Mouse (Mus musculus) embryonic facial prominence, embryonic 13.5 days (tissue): ENCODE measurements around the gene Spns2. TPM values are rescaled to one million over a fixed set of nuclear protein-coding genes. Genes with fewer than 3 reads are reported as not detected.

Experiments used
- ATAC-seq: fragments of 200-750 bp; cut with Nextera tagmentation; 2 replicates; pipeline ENCODE4 v1.8.0; 2017; ENCODE audit warnings: low read depth; ENCODE audit not compliant: insufficient number of reproducible peaks, insufficient read depth, low FRiP score, low TSS enrichment
- H3K27ac ChIP-seq: fragments of 300-500 bp; sonication (generic); 2 replicates; pipeline ENCODE4 v1.5.1; 2015; ENCODE audit warnings: moderate library complexity, mild to moderate bottlenecking, inconsistent platforms
- H3K27me3 ChIP-seq: fragments of 300-500 bp; sonication (generic); 2 replicates; pipeline ENCODE4 v1.6.1; 2015; ENCODE audit warnings: mild to moderate bottlenecking, inconsistent platforms
- H3K36me3 ChIP-seq: fragments of 300-500 bp; sonication (generic); 2 replicates; pipeline ENCODE4 v1.6.1; 2015; ENCODE audit warnings: mild to moderate bottlenecking, inconsistent platforms
- H3K4me1 ChIP-seq: fragments of 300-500 bp; sonication (generic); 2 replicates; pipeline ENCODE4 v1.6.1; 2015; ENCODE audit warnings: inconsistent platforms
- H3K4me2 ChIP-seq: fragments of 300-500 bp; sonication (generic); 2 replicates; pipeline ENCODE4 v1.6.1; 2015; ENCODE audit warnings: moderate library complexity, mild to moderate bottlenecking, inconsistent platforms
- H3K4me3 ChIP-seq: fragments of 300-500 bp; sonication (generic); 2 replicates; pipeline ENCODE4 v1.5.1; 2015; ENCODE audit warnings: mild to moderate bottlenecking, inconsistent platforms
- H3K9ac ChIP-seq: fragments of 300-500 bp; sonication (generic); 2 replicates; pipeline ENCODE4 v1.6.1; 2015; ENCODE audit warnings: mild to moderate bottlenecking, inconsistent platforms
- H3K9me3 ChIP-seq: fragments of 300-500 bp; sonication (generic); 2 replicates; pipeline ENCODE4 v1.6.1; 2016; ENCODE audit warnings: inconsistent platforms
- WGBS: fragments of 180-500 bp; shearing (Covaris S2); methylation state at CpG from one replicate; pipeline ENCODE4 v1.1.7; 2015; ENCODE audit warnings: mixed read lengths; 5-methylcytosine and 5-hydroxymethylcytosine counted together
- polyA plus RNA-seq: library from polyadenylated mRNA; unstranded; fragments of >200 nt; fragmentation: Nextera tagmentation; extraction: Ambion mirVana; gene quantifications from 2 replicates; pipeline ENCODE4 v1.2.1, GENCODE M21; 2015

Spns2 gene
- polyA plus RNA-seq, 1 experiment from 2014 or later, result 2.7 TPM

DNA sequence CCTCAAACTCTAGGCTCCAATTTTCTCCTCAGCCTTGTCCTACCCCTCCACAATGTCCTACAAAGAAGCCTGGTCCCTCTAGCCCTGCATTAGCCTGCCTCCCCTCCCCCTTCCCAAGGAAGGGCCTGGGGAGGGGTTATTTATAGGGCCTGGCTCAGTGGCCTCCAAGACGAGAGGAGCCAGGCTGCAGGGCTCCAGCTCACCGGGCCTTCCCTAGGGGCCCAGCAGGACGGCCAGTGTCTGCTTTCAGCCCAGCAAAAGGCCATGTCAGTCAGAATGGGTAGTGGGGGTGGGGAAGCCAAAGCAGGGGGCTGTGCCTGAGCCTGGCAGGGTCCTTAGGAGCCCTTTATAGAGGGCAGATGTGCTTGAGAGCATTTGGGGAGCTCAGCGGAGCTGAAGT lies 72.3 kb downstream of the Spns2 start:
- no peak overlapping the region for H3K4me2 ChIP-seq
- WGBS, result 14% methylated on average over 4 of the region's 4 CpGs
- 0 out of 2 replicates have a peak, but pooled peaks cover 5% of the 10 kb centered on the region for H3K27me3 ChIP-seq
- no peak for ATAC-seq
- no peak overlapping the region for H3K4me3 ChIP-seq
- peaks cover 7% of the 10 kb centered on the region; the same call in 1 of the 2 replicates for H3K4me1 ChIP-seq
- no peak overlapping the region for H3K9ac ChIP-seq
- H3K36me3 ChIP-seq, result no peaks in the 10 kb centered on the region
- no peaks in the 10 kb centered on the region for H3K9me3 ChIP-seq
- no peak overlapping the region for H3K27ac ChIP-seq

DNA sequence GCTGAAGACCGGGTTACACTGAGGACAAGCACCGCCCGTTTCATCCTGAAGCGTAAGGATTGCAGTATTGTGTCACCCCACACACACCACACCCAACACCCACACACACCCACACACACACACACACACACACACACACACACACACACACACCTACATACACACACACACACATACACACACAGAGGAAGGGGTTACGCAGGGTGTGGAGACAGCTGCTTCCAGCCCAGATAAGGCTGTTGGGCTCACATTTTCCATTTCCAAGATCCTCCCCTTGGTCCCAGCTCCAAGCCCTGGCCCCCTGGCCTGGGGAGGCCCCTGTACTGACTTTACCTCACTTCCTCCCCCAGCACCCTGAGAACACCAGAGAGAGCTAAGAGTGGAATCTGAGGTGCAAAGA lies 73.0 kb downstream of the Spns2 start:
- Histone ChIP-seq H3K27me3 (peaks cover 10% of the 10 kb centered on the region; the same call in 1 of the 2 replicates), H3K4me3 (no peak overlapping the region), H3K9ac (no peak overlapping the region), H3K4me1 (peaks cover 10% of the 10 kb centered on the region), H3K9me3 (no peaks in the 10 kb centered on the region), H3K4me2 (no peak overlapping the region), H3K27ac (no peak overlapping the region), H3K36me3 (no peaks in the 10 kb centered on the region)
- 96% methylated on average over 5 of the region's 5 CpGs for WGBS
- no peak for ATAC-seq

DNA sequence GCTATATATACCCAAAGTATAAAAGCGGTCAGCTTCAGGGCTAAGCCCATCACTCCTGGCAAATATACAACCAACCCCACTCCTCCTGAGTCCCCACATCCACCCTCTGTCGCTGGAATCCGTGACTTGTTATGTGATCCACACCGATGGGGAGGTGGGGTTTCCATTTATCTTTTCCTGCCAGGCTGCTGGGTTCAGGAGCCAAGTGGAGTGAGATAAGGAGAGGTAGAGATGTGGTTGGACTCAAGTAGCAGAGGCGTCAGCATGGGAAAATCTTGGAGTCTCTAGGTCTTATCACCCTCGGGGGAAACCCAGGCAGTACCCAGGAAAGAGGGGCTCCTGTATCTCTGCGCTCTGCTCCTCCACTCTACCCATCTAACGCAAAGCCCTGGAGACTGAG lies 74.5 kb downstream of the Spns2 start:
- Histone ChIP-seq H3K9me3 (no peaks in the 10 kb centered on the region), H3K36me3 (no peaks in the 10 kb centered on the region), H3K27me3 (peaks cover 22% of the 10 kb centered on the region), H3K4me2 (no peak overlapping the region), H3K9ac (no peak overlapping the region), H3K4me1 (peaks cover 24% of the 10 kb centered on the region), H3K4me3 (no peak overlapping the region), H3K27ac (no peak overlapping the region)
- WGBS, result 78% methylated on average over 8 of the region's 8 CpGs
- ATAC-seq, result no peak

DNA sequence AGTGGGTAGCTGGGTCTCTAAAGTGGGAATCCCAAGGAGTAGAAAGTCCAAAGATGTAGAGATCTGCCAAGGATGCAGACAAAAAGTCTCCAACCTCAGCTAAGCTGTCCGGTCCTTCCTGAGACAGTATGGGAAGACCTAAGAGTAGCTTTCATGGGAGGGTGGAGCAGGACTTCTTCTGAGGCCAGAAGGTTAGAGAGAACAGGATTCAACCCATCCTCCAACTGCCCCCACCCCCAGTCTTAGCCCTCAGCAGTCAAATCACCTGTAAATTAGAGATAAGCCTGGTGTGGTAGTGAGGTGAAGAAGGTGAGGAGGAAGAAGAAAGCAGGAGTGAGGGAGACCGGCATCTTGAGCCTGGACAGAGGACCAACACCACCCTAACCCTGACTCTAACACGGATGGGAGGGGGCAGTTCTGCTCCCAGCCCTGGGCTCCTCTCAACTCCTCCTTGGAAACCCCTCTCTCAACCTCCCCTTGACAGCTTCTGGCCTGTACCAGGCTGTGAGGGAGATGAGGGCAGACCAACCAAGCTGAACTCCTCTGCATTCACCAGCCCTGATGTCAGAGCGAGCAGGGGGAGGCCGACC lies 76.0 kb downstream of the Spns2 start:
- H3K9ac ChIP-seq, result no peak overlapping the region
- no peak overlapping the region for H3K4me3 ChIP-seq
- H3K4me2 ChIP-seq, result no peak overlapping the region
- 74% methylated on average over 5 of the region's 5 CpGs for WGBS
- no peak overlapping the region for H3K27ac ChIP-seq
- H3K36me3 ChIP-seq, result no peaks in the 10 kb centered on the region
- no peak for ATAC-seq
- H3K4me1 ChIP-seq, result peaks cover 29% of the 10 kb centered on the region
- H3K9me3 ChIP-seq, result no peaks in the 10 kb centered on the region
- H3K27me3 ChIP-seq, result peaks cover 36% of the 10 kb centered on the region

DNA sequence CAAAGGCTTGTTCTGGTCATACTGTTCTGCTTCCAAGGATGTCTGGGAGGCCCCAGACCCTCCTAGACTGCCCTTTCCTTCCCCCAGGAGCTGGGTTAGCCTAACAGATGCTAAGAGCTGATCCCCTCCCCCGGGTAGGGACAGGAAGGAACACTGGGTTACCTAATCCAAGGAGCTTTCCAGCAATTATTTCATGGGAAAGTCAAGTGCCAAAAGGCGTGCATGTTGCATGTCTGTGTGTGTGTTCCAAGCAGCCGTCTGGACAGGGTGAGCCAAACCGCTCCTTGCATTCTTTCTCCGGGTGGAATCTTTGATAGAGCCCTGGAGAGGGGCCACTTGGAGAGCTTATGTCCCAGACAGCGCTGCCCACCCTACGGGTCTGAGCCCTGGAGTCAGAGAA lies 76.7 kb downstream of the Spns2 start:
- Histone ChIP-seq H3K9me3 (no peaks in the 10 kb centered on the region), H3K27ac (no peak overlapping the region), H3K27me3 (peaks cover 43% of the 10 kb centered on the region), H3K4me3 (no peak overlapping the region), H3K4me2 (no peak overlapping the region), H3K36me3 (no peaks in the 10 kb centered on the region), H3K9ac (no peak overlapping the region), H3K4me1 (peaks cover 29% of the 10 kb centered on the region)
- WGBS, result 72% methylated on average over 7 of the region's 7 CpGs
- ATAC-seq, result no peak

DNA sequence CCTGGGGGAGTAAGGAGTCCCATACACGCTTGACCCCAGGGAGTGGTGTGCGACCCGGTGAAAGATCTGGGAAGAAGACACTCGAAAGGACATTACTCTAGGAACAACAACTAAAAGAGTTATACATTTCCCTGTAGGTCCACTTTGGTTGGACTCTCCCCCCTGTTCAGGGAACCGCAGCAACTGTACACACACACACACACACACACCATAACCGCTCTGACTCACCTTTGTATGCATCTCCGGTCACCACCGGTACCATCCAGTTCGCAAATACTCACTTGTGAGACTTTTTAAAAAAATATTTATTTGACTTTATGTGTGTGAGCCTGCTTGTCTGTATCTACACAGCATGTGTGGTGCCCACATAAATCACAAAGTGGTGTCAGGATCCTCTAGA lies 77.8 kb downstream of the Spns2 start:
- Histone ChIP-seq H3K4me2 (peak overlapping the region; percentile 99), H3K9ac (peak overlapping the region; percentile 73), H3K4me3 (peak overlapping the region; percentile 66), H3K9me3 (no peaks in the 10 kb centered on the region), H3K27ac (no peak overlapping the region), H3K27me3 (peaks cover 47% of the 10 kb centered on the region), H3K36me3 (no peaks in the 10 kb centered on the region), H3K4me1 (peaks cover 25% of the 10 kb centered on the region)
- ATAC-seq, result no peak
- 33% methylated on average over 9 of the region's 9 CpGs for WGBS

DNA sequence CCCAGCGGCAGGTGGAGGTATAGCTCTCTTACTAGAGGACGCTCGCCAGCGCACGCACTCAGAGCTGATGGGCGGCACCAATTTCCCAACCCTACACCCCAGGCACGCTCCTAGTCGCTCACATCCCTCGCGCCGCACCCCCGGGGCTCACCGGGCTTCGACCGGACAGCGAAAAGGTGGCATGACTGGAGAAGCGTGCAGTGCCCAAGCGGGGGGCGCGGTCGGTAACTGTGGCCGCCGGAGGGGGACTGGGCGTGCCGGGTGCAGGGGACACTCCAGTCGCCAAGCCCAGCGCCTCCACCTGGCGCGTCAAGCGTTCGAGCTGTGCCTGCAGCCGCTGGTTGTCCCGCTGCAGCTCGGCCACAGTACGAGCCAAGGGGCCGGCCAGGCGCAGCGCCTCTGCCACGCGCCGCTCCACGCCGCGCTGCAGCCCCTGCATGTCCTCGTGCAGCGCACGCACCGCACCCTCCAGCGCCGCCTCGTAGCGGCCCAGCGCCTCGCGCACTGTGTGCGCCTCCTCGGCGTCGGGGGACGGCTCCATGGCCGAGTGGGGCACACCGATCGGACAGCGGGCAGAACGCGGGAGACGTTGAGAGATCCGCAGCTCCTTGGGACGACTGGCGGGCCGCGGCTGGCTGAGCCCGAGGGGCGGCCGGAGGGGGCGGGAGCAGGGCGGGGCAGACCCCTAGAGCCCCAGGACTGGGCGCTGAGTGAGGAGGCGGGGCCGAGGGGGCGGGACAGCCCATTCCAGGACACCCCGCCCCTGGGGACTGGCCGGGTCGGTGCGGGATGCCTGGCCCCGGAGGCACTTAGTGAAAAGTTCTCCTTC lies 78.4 kb downstream of the Spns2 start, which contains the start of gene Smtnl2:
Gene Smtnl2, minus strand, starts transcription at position 621 of the 829 bp plus-strand sequence.
- peak within 1 kb of the TSS; percentile 73 for H3K9ac ChIP-seq
- 0 out of 2 replicates have a peak within 1 kb of the TSS, but pooled peaks have one; percentile 48 for H3K27ac ChIP-seq
- under 1% methylated on average over 84 of the region's 86 CpGs for WGBS
- H3K4me3 ChIP-seq, result peak within 1 kb of the TSS; percentile 66
- no peaks in the 10 kb centered on the region for H3K36me3 ChIP-seq
- no peaks in the 10 kb centered on the region for H3K9me3 ChIP-seq
- peak within 1 kb of the TSS; percentile 99 for H3K4me2 ChIP-seq
- peak; percentile 83 for ATAC-seq
- H3K4me1 ChIP-seq, result peaks cover 29% of the 10 kb centered on the region
- H3K27me3 ChIP-seq, result peaks cover 47% of the 10 kb centered on the region

DNA sequence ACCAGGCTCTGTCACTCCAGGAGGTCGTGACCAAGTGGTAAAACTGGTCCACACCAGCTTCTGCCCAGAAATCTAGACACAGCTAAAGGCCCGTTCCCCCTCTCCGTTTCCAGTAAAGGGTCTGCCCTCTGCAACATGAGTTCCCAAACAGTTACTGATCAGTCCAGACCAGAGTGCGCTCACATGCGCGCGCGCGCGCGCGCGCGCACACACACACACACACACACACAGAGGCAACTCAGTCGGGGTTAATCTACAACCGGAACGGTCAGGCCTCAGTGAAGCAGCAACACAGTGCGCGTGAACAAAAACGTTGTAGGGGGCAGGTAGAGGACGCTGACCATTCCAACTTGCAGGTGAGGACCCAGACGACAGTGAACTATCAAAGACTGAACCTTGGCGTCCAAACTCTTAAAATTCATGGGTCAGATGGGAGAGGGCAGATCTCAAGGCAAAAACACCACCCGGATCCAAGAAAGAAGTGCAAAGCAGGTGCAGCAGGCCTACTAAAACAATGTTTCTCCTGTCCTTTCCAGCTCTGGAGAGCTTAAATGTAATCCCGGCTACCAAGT lies 79.1 kb downstream of the Spns2 start:
- peaks cover 47% of the 10 kb centered on the region for H3K27me3 ChIP-seq
- ATAC-seq, result no peak
- H3K27ac ChIP-seq, result 0 out of 2 replicates have a peak overlapping the region, but pooled peaks have one; percentile 48
- no peaks in the 10 kb centered on the region for H3K9me3 ChIP-seq
- H3K4me2 ChIP-seq, result peak overlapping the region; percentile 99
- no peaks in the 10 kb centered on the region for H3K36me3 ChIP-seq
- H3K4me1 ChIP-seq, result peaks cover 33% of the 10 kb centered on the region
- WGBS, result 2% methylated on average over 25 of the region's 25 CpGs
- H3K9ac ChIP-seq, result peak overlapping the region; percentile 73; the same call in 1 of the 2 replicates
- peak overlapping the region; percentile 66 for H3K4me3 ChIP-seq

DNA sequence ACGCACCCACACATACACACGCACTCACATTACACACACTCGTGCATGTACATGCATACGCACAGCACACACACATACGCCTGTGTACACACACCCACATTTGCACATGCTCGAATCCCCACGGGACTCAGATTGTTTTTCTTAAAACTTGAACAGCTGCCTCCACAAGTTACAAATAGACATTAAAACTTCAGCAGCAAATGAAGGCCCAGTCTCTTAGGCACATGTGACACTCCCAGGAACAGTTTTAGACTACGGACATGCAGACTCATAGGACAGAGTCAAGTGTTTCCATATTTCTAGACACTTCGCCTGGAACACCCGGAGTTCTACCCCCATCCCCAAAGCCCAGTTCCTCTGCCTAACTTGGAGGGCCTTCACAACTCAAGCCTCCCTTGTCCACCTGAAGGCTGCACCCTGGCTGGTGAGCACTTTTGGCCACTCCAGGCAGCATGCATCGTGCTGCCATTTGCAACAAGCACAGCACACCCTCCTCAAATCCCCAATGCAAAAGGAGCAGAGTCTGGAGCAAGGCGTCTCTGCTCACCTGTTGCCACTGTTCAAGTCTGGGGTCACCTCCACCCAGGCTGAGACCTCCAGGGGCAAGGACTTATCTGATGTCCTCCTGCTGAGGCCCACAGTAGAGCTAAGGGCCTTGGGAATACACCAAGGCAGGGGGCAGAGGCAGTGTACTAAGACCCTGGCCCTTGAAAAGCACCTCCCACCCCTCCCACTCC lies 79.9 kb downstream of the Spns2 start:
- peak overlapping the region; percentile 66; the same call in 1 of the 2 replicates for H3K4me3 ChIP-seq
- H3K27me3 ChIP-seq, result peaks cover 47% of the 10 kb centered on the region
- WGBS, result 73% methylated on average over 12 of the region's 12 CpGs
- no peak overlapping the region for H3K9ac ChIP-seq
- no peaks in the 10 kb centered on the region for H3K9me3 ChIP-seq
- no peaks in the 10 kb centered on the region for H3K36me3 ChIP-seq
- H3K4me1 ChIP-seq, result peaks cover 33% of the 10 kb centered on the region
- peak overlapping the region; percentile 99 for H3K4me2 ChIP-seq
- ATAC-seq, result no peak
- H3K27ac ChIP-seq, result no peak overlapping the region

DNA sequence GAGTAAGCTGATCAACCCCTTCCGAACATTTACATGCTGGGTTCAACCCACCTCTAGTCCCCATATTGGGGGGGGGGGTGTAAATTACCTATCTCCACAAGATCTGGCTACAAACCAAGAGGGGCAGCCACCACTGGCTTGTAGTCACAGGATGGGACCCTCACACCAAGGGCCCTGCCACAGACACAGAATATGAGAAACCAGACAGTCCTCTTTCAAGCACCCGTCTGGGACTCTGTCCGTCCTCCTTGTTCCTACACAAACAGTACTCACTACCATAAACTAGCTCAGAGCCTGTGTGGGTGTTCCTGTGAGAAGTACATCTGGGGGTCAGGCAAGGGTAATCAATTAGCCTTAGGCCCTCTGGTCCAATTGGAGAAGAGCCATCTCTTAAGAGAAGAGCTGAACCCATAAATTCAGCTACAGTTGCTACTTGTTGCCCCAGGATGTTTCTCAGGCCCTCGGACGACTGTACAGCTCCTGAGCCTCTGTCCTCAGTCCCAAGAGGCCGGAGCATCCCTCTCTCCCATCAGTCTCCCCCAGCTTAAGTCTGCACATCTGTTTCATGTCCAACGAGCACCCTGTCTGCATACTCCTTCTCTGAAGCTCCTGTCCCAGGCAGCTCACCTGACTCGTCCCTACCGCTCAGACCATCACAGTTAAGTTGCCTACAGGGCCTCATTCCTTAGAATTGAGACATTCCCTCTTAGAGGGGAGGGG lies 81.1 kb downstream of the Spns2 start:
- 50% methylated on average over 9 of the region's 9 CpGs for WGBS
- H3K9me3 ChIP-seq, result no peaks in the 10 kb centered on the region

More for the DNA sequence above, 81.1 kb downstream of the Spns2 start:
- 0 out of 2 replicates have a peak overlapping the region, but pooled peaks have one; percentile 9 for H3K4me3 ChIP-seq
- no peak overlapping the region for H3K9ac ChIP-seq
- H3K36me3 ChIP-seq, result 0 out of 2 replicates have a peak, but pooled peaks cover under 1% of the 10 kb centered on the region
- H3K4me2 ChIP-seq, result peak overlapping the region; percentile 99
- H3K27me3 ChIP-seq, result peaks cover 42% of the 10 kb centered on the region
- H3K4me1 ChIP-seq, result peaks cover 33% of the 10 kb centered on the region
- H3K27ac ChIP-seq, result no peak overlapping the region
- no peak for ATAC-seq
